Mouse (Mus musculus) thymus, adult 18-20 months (tissue): ENCODE results near the gene Ugt1a8.

Source experiments
- DNase-seq, 2 experiments: peaks; one replicate each; pipeline ENCODE4 v3.0.0; 2022; ENCODE audit warnings: mixed read lengths in 2 of 2

Gene Ugt1a8

DNA sequence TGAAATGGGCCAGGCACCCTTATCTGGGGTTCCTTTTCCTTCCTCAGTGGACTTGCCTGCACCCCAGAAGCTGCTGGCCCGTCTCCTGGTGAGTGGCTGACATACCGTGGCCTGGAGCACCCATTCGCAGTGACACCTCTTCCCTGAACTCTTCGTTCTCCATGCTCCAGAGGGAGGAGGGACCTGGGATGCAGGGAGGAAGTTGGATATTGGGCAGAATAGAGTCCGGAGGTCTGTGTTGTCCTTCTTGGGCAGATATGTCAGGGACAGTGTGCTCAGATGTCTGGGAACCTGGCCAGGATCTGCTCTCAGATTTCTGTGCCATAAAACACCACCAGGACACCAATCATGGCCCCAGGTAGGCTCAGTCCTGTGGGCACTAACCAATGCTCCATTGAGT is 152.5 kb downstream of the Ugt1a8 start:
- no peak for DNase-seq

GRCm38 (mm10) chr1:88240579-88240978 is 153.0 kb downstream of the Ugt1a8 start:
- no peak for DNase-seq

DNA sequence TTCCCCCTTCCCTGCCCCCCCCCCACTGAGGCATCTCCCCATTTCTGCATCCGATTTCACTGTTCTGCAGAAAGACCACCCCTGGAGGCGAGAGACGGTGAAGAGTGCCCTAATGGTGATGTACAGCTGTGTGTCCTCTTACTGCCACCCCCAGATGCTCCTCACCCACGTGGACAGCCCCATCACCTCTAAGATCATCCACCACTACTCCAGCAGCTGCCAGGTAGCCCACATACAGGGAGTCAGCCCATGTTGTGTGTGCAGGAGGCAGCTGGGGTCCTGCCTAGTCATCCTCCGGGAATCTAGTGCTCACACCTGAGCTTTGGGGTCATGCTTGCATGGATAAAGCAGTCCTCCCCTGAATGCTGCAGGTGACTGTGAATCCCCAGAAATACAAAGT is 156.2 kb downstream of the Ugt1a8 start:
- DNase-seq: no peak

GRCm38 (mm10) chr1:88245881-88246280 is 158.3 kb downstream of the Ugt1a8 start:
- DNase-seq: no peak

- DNase-seq: no peak
Measured at GRCm38 (mm10) chr1:88246386-88246785, 158.8 kb downstream of the Ugt1a8 start.

GRCm38 (mm10) chr1:88247660-88248059 is 160.0 kb downstream of the Ugt1a8 start:
- DNase-seq: no peak

DNA sequence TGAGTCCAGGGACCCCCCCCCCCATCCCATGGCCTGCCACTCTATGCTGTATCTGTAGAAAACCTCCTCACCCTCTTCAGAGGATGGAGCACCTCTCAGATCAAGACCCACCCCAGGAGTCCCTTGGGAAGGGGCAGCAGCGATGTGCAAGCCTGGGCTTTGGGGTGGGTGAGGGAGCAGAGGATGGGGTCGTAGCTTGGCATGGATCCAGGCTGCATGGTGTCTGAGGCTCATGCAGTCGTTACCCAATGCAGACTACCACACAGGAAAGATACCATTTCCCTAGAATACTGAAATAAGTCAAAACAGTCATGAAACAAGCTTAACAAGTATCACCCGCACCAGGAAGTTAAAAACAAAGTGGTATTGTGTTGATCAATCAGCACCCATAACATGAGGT is 161.0 kb downstream of the Ugt1a8 start:
- no peak for DNase-seq

DNA sequence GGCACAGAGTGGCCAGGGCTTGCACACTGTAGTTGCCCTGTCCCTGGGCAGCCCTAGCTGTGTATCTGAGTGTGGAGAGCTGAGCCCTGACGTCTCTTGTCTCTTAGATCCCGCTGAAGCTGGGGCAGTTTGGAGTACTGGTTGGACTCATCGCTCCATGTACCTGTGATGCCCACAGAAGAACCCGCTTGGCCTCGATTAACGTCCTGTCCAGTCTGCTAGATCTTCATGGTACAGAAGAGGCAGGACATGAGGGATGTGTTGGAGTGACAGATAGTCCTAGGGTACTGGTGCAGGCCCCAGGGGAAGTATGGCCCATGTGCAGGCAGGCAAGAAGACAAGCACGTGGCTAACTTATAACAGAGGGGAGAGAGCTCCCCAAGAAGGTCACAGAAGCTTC is 162.0 kb downstream of the Ugt1a8 start:
- no peak for DNase-seq

- no peak for DNase-seq
Measured at GRCm38 (mm10) chr1:88250023-88250422, 162.4 kb downstream of the Ugt1a8 start.

GRCm38 (mm10) chr1:88253106-88253505 is 165.5 kb downstream of the Ugt1a8 start:
- no peak for DNase-seq

GRCm38 (mm10) chr1:88253540-88253939 is 165.9 kb downstream of the Ugt1a8 start:
- DNase-seq: no peak

DNA sequence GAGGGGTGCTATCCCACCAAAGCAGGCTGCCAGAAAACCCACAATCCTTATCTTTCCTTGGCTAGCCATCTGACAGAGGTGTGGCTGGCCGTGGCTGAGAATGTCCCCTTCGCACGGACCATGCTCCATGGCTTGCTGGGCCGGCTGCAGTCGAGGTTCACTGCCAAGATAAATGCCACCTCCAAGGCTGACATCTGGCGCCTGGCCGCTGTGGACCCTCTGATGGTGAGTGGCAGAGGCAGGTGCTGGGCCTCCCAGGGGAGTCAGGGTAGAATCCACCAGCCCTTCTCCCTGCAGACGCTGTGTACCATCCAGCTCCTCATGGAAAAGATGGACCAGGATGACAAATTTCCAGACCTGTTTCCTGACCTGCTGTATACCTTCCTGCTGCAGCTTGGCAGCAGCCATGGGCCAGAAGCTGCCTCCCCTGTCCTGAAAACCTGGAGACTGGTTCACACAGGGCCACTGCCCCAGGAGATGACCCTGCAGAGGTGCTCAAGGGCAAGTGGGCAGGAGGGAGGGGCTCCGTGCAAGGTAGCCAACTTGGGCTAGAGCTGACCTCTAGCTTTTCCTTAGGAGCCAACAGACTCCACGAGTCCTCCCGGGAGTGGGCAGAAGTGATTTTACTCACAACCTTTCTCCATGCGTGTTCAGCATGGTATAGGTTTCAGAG is 167.3 kb downstream of the Ugt1a8 start:
- no peak for DNase-seq

DNA sequence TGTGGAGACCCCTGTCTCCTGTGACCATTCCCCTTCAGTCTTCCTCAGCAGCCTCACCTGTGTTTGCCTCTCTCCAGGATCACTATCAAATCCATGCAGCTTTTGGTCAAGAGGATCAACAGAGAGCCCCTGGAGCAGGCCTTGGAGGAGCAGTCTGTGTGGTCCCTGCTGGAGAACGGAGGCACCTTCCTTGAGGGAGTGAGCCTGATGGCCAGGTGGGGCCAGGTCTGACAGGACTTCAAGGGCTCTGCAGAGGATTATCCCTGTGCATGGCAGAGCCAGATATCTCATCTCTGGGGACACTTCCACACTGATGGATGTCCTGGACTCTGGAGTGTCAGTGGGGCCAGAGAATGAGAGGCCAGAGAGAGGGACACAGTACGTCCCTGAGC is 167.8 kb downstream of the Ugt1a8 start:
- DNase-seq: no peak

DNA sequence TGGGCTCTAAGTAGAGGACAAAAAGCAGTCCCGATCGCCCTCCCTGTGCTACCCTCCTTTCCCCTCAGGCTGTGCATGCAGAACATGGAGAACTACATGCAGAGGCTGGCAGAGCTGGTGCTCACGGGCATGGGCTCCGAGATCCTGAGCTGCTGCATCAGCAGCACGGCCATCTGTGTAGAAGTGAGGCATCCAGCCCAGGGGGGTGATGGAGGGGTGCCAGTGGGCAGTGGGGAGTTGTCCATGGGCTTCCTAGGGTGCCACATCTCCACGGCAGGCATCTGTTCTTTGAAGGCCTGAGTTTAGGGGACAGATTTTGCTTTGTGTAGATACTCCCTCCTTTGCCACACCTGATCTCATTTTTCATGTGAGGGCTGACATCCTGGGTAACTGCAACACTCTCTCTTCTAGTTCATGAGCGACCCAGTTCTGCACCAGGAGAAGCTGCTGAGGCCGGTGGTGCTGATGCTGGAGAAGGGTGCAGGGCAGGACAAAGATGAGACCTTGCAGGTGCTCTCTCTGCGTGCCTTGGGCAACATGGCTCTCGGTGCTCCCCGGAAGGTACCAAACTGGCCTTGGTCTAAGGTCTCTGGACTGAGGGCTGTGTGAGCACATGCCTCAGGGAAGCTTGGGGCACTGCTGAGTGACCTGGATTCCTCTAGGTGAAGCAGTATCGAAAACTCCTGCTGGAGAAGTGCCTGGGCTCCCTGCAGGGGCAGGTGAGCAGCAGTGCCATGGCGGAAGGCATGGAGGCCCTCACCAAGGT is 168.6 kb downstream of the Ugt1a8 start:
- no peak for DNase-seq

- DNase-seq: no peak
Measured at GRCm38 (mm10) chr1:88256886-88257663, 169.5 kb downstream of the Ugt1a8 start.

DNA sequence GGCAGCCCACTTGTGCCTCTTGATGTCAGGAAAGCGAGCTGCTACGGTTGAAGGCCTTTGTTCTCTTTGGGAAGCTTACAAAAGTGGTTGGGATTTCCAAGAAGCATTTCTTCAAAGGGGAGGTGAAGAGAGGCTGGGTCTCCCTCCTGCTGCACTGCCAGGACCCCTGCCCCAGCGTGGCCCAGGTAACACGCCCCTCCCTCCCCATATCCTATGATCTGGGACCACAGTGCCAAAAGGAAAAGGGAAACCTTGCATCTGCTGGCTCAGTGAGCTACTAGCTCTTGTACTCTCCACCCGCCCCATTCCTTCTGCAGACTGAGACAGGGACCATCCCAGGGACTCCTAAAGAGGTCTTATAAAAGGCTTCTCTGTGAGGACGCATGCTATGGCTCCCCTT is 170.1 kb downstream of the Ugt1a8 start:
- DNase-seq: no peak

GRCm38 (mm10) chr1:88258361-88258760 is 170.7 kb downstream of the Ugt1a8 start:
- DNase-seq: no peak

DNA sequence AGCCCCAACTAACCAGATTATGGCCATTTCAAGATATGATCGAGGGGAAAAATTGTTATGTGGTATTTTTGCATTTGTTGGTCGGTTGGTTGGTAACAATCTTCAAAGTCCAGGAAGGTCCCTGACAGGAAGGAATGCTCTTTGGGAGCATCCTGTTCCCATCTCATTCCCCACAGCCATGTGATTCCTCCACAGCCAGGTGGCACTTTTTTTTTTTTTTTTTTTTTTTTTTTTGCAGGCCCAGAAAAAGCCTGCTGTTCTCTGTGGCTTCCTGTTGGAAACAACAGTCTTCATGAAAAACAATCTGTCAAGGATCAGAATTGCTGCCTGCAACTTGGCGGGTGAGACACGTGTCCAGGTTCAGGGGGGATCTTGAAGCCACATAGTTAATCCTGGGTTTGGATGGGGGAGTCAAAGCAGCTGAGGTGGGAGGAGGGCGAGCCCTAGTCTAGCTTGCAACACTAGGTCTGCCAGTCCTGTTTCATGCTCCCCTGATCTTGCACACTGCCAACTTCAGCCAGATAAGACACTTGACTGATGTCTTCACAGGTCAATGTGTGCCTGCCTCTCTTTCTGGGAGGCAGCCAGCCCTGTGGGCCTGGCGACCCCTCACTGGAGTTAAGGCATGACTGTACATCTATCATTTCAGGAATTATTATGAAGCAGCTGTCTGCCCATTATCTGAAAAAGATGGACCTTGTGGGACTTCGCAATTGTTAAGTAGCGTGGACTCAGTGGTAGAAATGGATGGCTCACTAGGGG is 171.4 kb downstream of the Ugt1a8 start:
- no peak for DNase-seq

DNA sequence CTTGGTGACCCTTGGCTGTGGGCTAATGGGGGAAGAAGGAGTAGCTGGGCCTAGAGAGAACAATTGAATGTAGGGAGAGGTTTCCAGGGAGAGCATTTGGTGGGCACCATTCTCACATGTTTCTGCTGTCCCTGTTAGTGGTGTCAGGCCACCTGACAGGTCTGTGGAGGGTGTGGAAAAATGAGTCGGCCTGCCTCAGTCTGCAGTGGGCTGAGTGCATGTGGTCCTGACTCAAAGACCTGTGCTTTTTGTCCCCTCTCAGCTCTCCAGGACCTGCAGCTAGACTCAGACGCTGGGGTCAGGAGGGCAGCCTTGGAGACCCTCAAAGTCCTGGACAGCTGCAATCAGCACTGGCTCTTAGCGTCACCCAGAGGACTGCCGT is 172.0 kb downstream of the Ugt1a8 start:
- peak in 1 of 2 experiments; percentile 32 for DNase-seq

GRCm38 (mm10) chr1:88260114-88260513 is 172.5 kb downstream of the Ugt1a8 start:
- peak in 1 of 2 experiments; percentile 27 for DNase-seq

DNA sequence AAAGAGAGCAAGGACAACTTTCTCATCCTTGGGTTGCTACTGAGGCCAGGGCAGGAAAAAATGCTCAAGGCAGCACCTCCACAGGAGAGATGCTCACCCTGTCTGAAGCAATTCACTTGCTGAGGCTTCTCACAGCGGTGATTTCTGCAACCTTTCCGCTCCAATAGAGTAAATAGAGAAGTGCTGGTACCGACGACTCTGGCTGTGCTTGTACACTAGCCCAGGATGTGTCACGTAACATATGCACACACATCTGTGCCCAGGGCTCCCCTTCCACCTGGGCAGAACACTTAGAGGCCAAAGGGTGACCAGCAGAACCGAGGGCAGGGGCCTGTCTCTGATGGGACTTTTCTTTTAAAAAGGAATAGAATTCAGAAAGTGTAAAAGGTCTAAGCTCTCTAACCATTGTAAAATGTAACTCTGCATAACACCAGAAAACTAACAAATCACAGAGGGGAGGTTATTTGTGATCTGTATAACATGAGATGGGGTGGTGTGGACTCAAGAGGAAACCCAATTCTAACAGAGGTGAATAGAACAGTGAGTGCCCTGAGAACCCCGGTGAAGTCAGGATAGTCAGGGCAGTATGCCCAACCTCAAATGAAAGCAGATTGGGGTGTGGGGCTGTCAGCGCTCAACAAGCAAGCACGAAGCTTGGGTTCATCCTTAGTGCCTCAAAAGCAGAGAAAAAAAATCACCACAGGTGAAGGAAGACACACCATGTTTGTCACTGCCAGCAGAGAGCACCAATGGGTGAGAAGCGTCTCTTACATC is 173.2 kb downstream of the Ugt1a8 start:
- DNase-seq: no peak

DNA sequence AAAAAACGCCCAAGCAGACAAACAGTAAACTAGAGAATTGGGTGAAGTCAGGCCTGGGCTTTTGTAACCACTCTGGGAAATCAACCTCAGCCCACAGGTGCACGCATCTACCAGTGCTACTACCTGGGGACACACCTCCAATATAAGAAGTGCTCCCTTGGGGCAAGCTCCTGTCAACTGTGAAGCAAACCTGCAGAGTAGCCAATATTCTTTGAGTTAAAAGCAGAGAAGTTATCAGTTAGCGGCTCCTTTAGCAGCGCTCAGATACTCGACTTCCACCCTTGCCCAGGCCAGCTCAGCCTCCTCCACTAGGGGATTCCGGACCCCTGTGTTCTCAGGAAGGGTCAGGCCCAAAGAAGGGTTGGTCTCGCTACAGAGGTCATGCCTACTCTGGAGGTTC is 174.1 kb downstream of the Ugt1a8 start:
- DNase-seq: no peak
